Mouse (Mus musculus): Measurements from ENCODE around the gene Cuedc1. TPM values are rescaled to one million over a fixed set of nuclear protein-coding genes. Genes with fewer than 3 reads are reported as not detected.
A peak's percentile ranks its signal among the peaks of the same experiment; 100 is the strongest.

Gene Cuedc1
- polyA plus RNA-seq, 1 experiment from 2014 or later = 40.5 TPM

DNA sequence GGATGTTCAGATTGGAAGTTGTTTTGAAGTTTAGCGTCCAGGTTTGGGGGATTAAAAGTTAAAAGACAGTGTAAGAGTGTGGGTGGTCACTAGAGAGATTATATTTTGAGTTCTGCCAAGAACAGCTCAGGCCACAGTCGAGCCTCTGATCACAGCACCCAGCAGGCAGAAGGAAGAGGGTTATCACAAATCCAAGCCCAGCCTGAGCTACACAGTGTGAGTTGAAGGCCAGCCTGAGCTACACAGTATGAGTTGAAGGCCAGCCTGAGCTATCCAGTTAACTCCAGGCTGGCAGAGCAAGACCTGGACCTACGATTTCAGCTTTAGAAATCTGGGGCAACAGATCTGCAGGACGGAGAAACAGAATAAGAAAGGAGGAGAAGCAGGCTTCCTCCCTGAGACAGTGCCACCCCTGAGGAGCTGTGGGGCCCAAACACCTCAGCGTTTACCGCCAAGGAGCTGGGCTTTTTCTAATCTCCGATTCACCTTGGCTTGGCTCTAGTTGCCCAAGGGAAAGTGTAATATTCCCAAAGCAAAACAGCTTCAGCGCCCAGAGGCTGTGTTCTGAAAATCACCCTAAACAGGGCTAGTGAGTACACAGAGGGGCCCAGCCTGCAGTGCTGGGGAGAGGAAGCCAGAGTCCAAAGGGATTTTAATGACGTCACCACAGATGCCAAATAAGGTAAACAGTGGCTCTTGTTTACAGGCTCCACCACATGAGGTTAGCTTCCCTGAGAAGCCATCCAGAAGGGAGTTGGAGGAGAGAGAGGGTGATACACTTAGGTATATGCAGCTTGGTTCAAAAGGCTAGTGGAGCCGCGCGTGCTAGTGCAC lies 143.8 kb downstream of the Cuedc1 start:
- Histone ChIP-seq H3K9ac (replicated peaks) (no peak overlapping the region), H3K27ac (replicated peaks) (peak overlapping the region; percentile 93), H3K9me3 (no peaks in the 10 kb centered on the region), H3K4me2 (replicated peaks) (0 out of 2 replicates have a peak overlapping the region, but pooled peaks have one; percentile 2), H3K4me3 (no peak overlapping the region), H3K27me3 (peaks cover under 1% of the 10 kb centered on the region; the same call in 1 of the 2 replicates), H3K36me3 (no peaks in the 10 kb centered on the region), H3K4me1 (peaks cover 45% of the 10 kb centered on the region)
- peak; percentile 50; the same call in 1 of the 2 replicates for ATAC-seq (ENCODE audit: low FRiP score, low read depth)
- 26% methylated on average over 12 of the region's 12 CpGs for WGBS

Other genes starting within 250 kb of the Cuedc1 start
- 14.8 and 18.8 TPM in 2 replicates for gene Mks1, start 244.8 kb upstream of the Cuedc1 start, polyA plus RNA-seq (2016; fragmentation: Nextera tagmentation; extraction: Ambion mirVana)
- not detected in 2 replicates for gene Epx, start 222.5 kb upstream of the Cuedc1 start, polyA plus RNA-seq (2016; fragmentation: Nextera tagmentation; extraction: Ambion mirVana)
- gene Olfr462, start 205.8 kb upstream of the Cuedc1 start, polyA plus RNA-seq (2016; fragmentation: Nextera tagmentation; extraction: Ambion mirVana) = not detected in 2 replicates
- not detected in 2 replicates for gene Olfr463, start 200.7 kb upstream of the Cuedc1 start, polyA plus RNA-seq (2016; fragmentation: Nextera tagmentation; extraction: Ambion mirVana)
- not detected in 2 replicates for gene Olfr464, start 177.1 kb upstream of the Cuedc1 start, polyA plus RNA-seq (2016; fragmentation: Nextera tagmentation; extraction: Ambion mirVana)
- gene Dynll2, start 110.5 kb upstream of the Cuedc1 start, polyA plus RNA-seq (2016; fragmentation: Nextera tagmentation; extraction: Ambion mirVana) = 38.1 and 40.8 TPM in 2 replicates
- gene Srsf1, start 50.7 kb upstream of the Cuedc1 start, polyA plus RNA-seq (2016; fragmentation: Nextera tagmentation; extraction: Ambion mirVana) = 484 and 550 TPM in 2 replicates
- gene Vezf1, start 29.8 kb upstream of the Cuedc1 start, polyA plus RNA-seq (2016; fragmentation: Nextera tagmentation; extraction: Ambion mirVana) = 88.6 and 95.5 TPM in 2 replicates
- gene Mrps23, start 106.3 kb downstream of the Cuedc1 start, polyA plus RNA-seq (2016; fragmentation: Nextera tagmentation; extraction: Ambion mirVana) = 69.5 and 71.1 TPM in 2 replicates
- gene Ccdc182, start 196.0 kb downstream of the Cuedc1 start, polyA plus RNA-seq (2016; fragmentation: Nextera tagmentation; extraction: Ambion mirVana) = 5.0 and 5.7 TPM in 2 replicates